ENCODE assay signal across 22 mouse cellular contexts in genomic region chr7:109141054-109141453, GRCm38 (mm10). TPM values are rescaled to one million over a fixed set of nuclear protein-coding genes. Genes with fewer than 3 reads are reported as not detected.
DNase-seq lines count a peak whose midpoint lies in the region; ATAC-seq and TF ChIP-seq lines count a peak whose summit lies in the region.
"Had no signal": no experiment of that assay in that cellular context is flagged by ENCODE, and none has a peak within 500 bp of the region (broad histone marks: within the 10 kb centered on the region; RNA-seq: fewer than 3 reads in every experiment).

No protein-coding gene starts in this region.

- H3K4me1 ChIP-seq in forebrain, embryonic 10.5 days: peaks cover 52% of the 10 kb centered on the region
- peaks cover 29% of the 10 kb centered on the region for H3K4me1 ChIP-seq in forebrain, embryonic 14.5 days (ENCODE audit: control insufficient read depth, insufficient read depth, low read length)
- H3K4me1 ChIP-seq in midbrain, embryonic 13.5 days (replicated peaks): peaks cover 57% of the 10 kb centered on the region
- H3K4me1 ChIP-seq: lung, embryonic 15.5 days had no signal

- H3K27ac ChIP-seq in forebrain, embryonic 10.5 days: 0 out of 2 replicates have a peak overlapping the region, but pooled peaks have one; percentile 1
- H3K27ac ChIP-seq in forebrain, embryonic 14.5 days (ENCODE audit: low read depth, low read length): no peak overlapping the region
- H3K27ac ChIP-seq in midbrain, embryonic 13.5 days: peak overlapping the region; percentile 71
- H3K27ac ChIP-seq: forebrain, embryonic 12.5 days; left cerebral cortex, adult 2 months; limb, embryonic 13.5 days; lung, embryonic 15.5 days had no signal

- ATAC-seq in forebrain, embryonic 14.5 days: no peak
- ATAC-seq in Patski: peak; percentile 46
- no peak for ATAC-seq in midbrain, embryonic 13.5 days
- ATAC-seq: intestine, postnatal 0 days had no signal

- H3K27me3 ChIP-seq in forebrain, embryonic 10.5 days (ENCODE audit: poor library complexity, severe bottlenecking): peaks cover 96% of the 10 kb centered on the region
- peaks cover 5% of the 10 kb centered on the region; the same call in 1 of the 2 replicates for H3K27me3 ChIP-seq in forebrain, embryonic 14.5 days (replicated peaks; ENCODE audit: control insufficient read depth, insufficient read depth, low read length)
- no peaks in the 10 kb centered on the region for H3K27me3 ChIP-seq in Patski
- H3K27me3 ChIP-seq in midbrain, embryonic 13.5 days: no peaks in the 10 kb centered on the region
- H3K27me3 ChIP-seq: lung, embryonic 15.5 days had no signal

- 75% methylated on average over 2 of the region's 2 CpGs for WGBS in forebrain, embryonic 10.5 days
- WGBS in forebrain, embryonic 14.5 days: 78% methylated on average over 2 of the region's 2 CpGs
- 76% methylated on average over 2 of the region's 2 CpGs for WGBS in midbrain, embryonic 13.5 days

- no peaks in the 10 kb centered on the region for H3K9me3 ChIP-seq in forebrain, embryonic 10.5 days
- no peaks in the 10 kb centered on the region for H3K9me3 ChIP-seq in forebrain, embryonic 14.5 days (replicated peaks; ENCODE audit: control insufficient read depth, low read length)
- no peaks in the 10 kb centered on the region for H3K9me3 ChIP-seq in midbrain, embryonic 13.5 days
- H3K9me3 ChIP-seq: forebrain, embryonic 12.5 days; limb, embryonic 13.5 days; lung, embryonic 15.5 days had no signal

- CTCF ChIA-PET in Patski (lab: Charles Lee): interaction anchor here (1.0 to 18.7 kb wide), 5 partner anchors 14 to 284 kb away, joined by 3 to 255 read pairs (median 5); partner anchors contain the start of gene Lmo1

- H3K4me3 ChIP-seq in forebrain, embryonic 10.5 days: no peak overlapping the region
- H3K4me3 ChIP-seq in forebrain, embryonic 14.5 days (ENCODE audit: low read depth, low read length): no peak overlapping the region
- no peak overlapping the region for H3K4me3 ChIP-seq in midbrain, embryonic 13.5 days (replicated peaks)
- H3K4me3 ChIP-seq: erythroblast, embryonic 14.5 days; forebrain, embryonic 12.5 days; left cerebral cortex, adult 2 months; limb, embryonic 13.5 days; lung, embryonic 15.5 days had no signal

- in situ Hi-C loops in Patski (cut with MboI; ENCODE audit: low pct_unique_long_range_greater_than_20kb): no loop called here

- H3K36me3 ChIP-seq in forebrain, embryonic 10.5 days (replicated peaks): peaks cover 42% of the 10 kb centered on the region
- peaks cover 19% of the 10 kb centered on the region for H3K36me3 ChIP-seq in forebrain, embryonic 14.5 days (ENCODE audit: control insufficient read depth, insufficient read depth, low read length)
- H3K36me3 ChIP-seq in midbrain, embryonic 13.5 days: peaks cover 34% of the 10 kb centered on the region
- H3K36me3 ChIP-seq: limb, embryonic 13.5 days; lung, embryonic 15.5 days had no signal

- POLR2A ChIA-PET in Patski (lab: Charles Lee): interaction anchor here (1.2 to 2.4 kb wide), 4 partner anchors 18 to 34 kb away, joined by 3 to 8 read pairs (median 4); partner anchors contain the start of gene Lmo1

- no peak for TF ChIP-seq CTCF in Patski (IDR thresholded peaks at IDR 0.05)

- H3K9ac ChIP-seq in forebrain, embryonic 14.5 days (ENCODE audit: low read length): no peak overlapping the region
- 0 out of 2 replicates have a peak overlapping the region, but pooled peaks have one; percentile 10 for H3K9ac ChIP-seq in midbrain, embryonic 13.5 days (replicated peaks)
- H3K9ac ChIP-seq: forebrain, embryonic 12.5 days; limb, embryonic 13.5 days; lung, embryonic 15.5 days had no signal

- no peak for DNase-seq in forebrain, embryonic 10.5 days (ENCODE audit: extremely low spot score, low spot score)
- DNase-seq in forebrain, embryonic 14.5 days (ENCODE audit: low spot score): no peak
- DNase-seq in 3T3-L1 (ENCODE audit: low read depth, low spot score): peak; percentile 5
- DNase-seq in Patski (ENCODE audit: low read depth, low spot score): no peak
- DNase-seq in right cerebral cortex, postnatal 10 days (ENCODE audit: low spot score in 2 of 2): no peak
- DNase-seq in kidney, postnatal 25 days: no peak
- DNase-seq: B cell, adult 2 months; cerebellum, adult 2 months; cerebellum, postnatal 14 days; gastrocnemius, postnatal 10 days; kidney, adult 9 months; kidney, postnatal 14 days; spleen, adult 18-20 months; thymus, postnatal 14 days had no signal

- no peak overlapping the region for H3K4me2 ChIP-seq in forebrain, embryonic 14.5 days (ENCODE audit: low read length)
- no peak overlapping the region for H3K4me2 ChIP-seq in midbrain, embryonic 13.5 days (replicated peaks)
- H3K4me2 ChIP-seq: forebrain, embryonic 12.5 days; limb, embryonic 13.5 days; liver, embryonic 11.5 days; lung, embryonic 15.5 days had no signal

RNA-seq across cellular contexts. Expression of gene Lmo1, which starts 34.0 kb away (rescaled TPM):
- polyA plus RNA-seq in forebrain, embryonic 10.5 days (2016; fragmentation: Nextera tagmentation; extraction: Ambion mirVana): 21.9 and 29.6 TPM in 2 replicates
- polyA plus RNA-seq in forebrain, embryonic 14.5 days (2014; fragmentation: Nextera tagmentation; extraction: Ambion mirVana): 72.2 and 72.5 TPM in 2 replicates
- 10.7 TPM for polyA plus RNA-seq in Patski (2021)
- 95.3 and 121 TPM in 2 replicates for polyA plus RNA-seq in midbrain, embryonic 13.5 days (2015; fragmentation: Nextera tagmentation; extraction: Ambion mirVana)
- polyA plus RNA-seq: erythroblast, embryonic 14.5 days had no signal

RNA-seq across cellular contexts. Expression of gene Ric3, which starts 57.9 kb away (rescaled TPM):
- polyA plus RNA-seq in forebrain, embryonic 10.5 days (2016; fragmentation: Nextera tagmentation; extraction: Ambion mirVana): 17.3 and 18.7 TPM in 2 replicates
- polyA plus RNA-seq in forebrain, embryonic 14.5 days (2014; fragmentation: Nextera tagmentation; extraction: Ambion mirVana): 27.2 and 29.1 TPM in 2 replicates
- 0.27 TPM for polyA plus RNA-seq in Patski (2021)
- polyA plus RNA-seq in midbrain, embryonic 13.5 days (2015; fragmentation: Nextera tagmentation; extraction: Ambion mirVana): 30.6 and 34.0 TPM in 2 replicates

Comparison
In these comparisons a context has a peak if more than half of its experiments do, and no peak if none do; other contexts are left out.
1. RNA of gene Ric3, which starts 57.9 kb away (polyA plus RNA-seq): 30.6 to 34.0 TPM in midbrain, embryonic 13.5 days, 27.2 to 29.1 TPM in forebrain, embryonic 14.5 days and 17.3 to 18.7 TPM in forebrain, embryonic 10.5 days; 0.27 TPM in Patski (single experiment); every median in the first group is over 10 times any median in the second.